ENCODE assay signal across 10 mouse cellular contexts in the genomic region with DNA sequence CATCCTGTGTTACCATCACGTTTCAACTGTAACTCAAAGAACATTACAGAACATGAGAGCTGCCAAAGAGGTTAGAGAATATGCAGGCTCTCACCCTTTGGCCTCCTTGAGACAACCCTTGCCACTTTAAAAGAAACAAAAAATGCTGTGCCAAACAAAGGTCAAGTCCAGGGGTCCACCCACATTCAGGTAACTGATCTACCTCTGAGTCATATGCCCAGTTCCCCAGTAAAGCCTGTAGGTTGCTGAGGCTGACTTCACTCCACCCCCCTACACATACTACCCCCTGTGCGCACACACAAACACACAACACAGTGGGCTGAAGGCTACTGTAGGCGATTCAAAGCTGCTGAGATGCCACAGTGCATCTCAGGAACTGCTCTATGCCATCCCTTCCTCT. TPM values are rescaled to one million over a fixed set of nuclear protein-coding genes. Genes with fewer than 3 reads are reported as not detected.
DNase-seq lines count a peak whose midpoint lies in the region; ATAC-seq lines count a peak whose summit lies in the region.
"Had no signal": no experiment of that assay in that cellular context is flagged by ENCODE, and none has a peak within 500 bp of the region (broad histone marks: within the 10 kb centered on the region; RNA-seq: fewer than 3 reads in every experiment).

No protein-coding gene starts in this region.

- no peak for DNase-seq in lung, postnatal 10 days
- peak; percentile 57 to 72 for DNase-seq in kidney, postnatal 36 days
- no peak for DNase-seq in embryo, embryonic 10.5 days (ENCODE audit: low spot score)
- DNase-seq in urinary bladder, postnatal 36 days (ENCODE audit: low spot score in 2 of 2), result no peak
- no peak for DNase-seq in urinary bladder, postnatal 4 days (ENCODE audit: low spot score in 2 of 2)
- DNase-seq: cerebellum, postnatal 36 days had no signal

- peaks cover 45% of the 10 kb centered on the region for H3K36me3 ChIP-seq in lung, embryonic 16.5 days (ENCODE audit: control insufficient read depth, insufficient read depth, low read length)
- peaks cover 75% of the 10 kb centered on the region for H3K36me3 ChIP-seq in forebrain, embryonic 13.5 days (ENCODE audit: poor library complexity, severe bottlenecking)
- H3K36me3 ChIP-seq in stomach, embryonic 14.5 days (ENCODE audit: control insufficient read depth, insufficient read depth, low read length), result peaks cover 64% of the 10 kb centered on the region

- 85% methylated on average over 3 of the region's 3 CpGs for WGBS in lung, embryonic 16.5 days
- 86% methylated on average over 3 of the region's 3 CpGs for WGBS in forebrain, embryonic 13.5 days
- 91% methylated on average over 3 of the region's 3 CpGs for WGBS in stomach, embryonic 14.5 days

- no peaks in the 10 kb centered on the region for H3K27me3 ChIP-seq in lung, embryonic 16.5 days (ENCODE audit: control insufficient read depth, insufficient read depth, low read depth, low read length)
- H3K27me3 ChIP-seq in forebrain, embryonic 13.5 days, result no peaks in the 10 kb centered on the region
- no peaks in the 10 kb centered on the region for H3K27me3 ChIP-seq in stomach, embryonic 14.5 days (ENCODE audit: control insufficient read depth, insufficient read depth, low read length)
- H3K27me3 ChIP-seq: Patski had no signal

- H3K4me1 ChIP-seq in lung, embryonic 16.5 days (replicated peaks; ENCODE audit: control insufficient read depth, insufficient read depth, low read length), result peaks cover 15% of the 10 kb centered on the region
- peaks cover 25% of the 10 kb centered on the region for H3K4me1 ChIP-seq in forebrain, embryonic 13.5 days
- peaks cover 9% of the 10 kb centered on the region; the same call in 1 of the 2 replicates for H3K4me1 ChIP-seq in stomach, embryonic 14.5 days (ENCODE audit: control insufficient read depth, insufficient read depth, low read length)

- H3K27ac ChIP-seq in lung, embryonic 16.5 days (ENCODE audit: low read length), result no peak overlapping the region
- H3K27ac ChIP-seq in forebrain, embryonic 13.5 days, result no peak overlapping the region
- no peak overlapping the region for H3K27ac ChIP-seq in stomach, embryonic 14.5 days (ENCODE audit: low read length)

- H3K4me2 ChIP-seq in lung, embryonic 16.5 days (ENCODE audit: low read depth, low read length), result peak overlapping the region; percentile 96; the same call in 1 of the 2 replicates
- H3K4me2 ChIP-seq in forebrain, embryonic 13.5 days, result peak overlapping the region; percentile 99
- peak overlapping the region; percentile 93; the same call in 1 of the 2 replicates for H3K4me2 ChIP-seq in stomach, embryonic 14.5 days (replicated peaks; ENCODE audit: low read depth, low read length)

- H3K9ac ChIP-seq in lung, embryonic 16.5 days (ENCODE audit: low read length), result peak overlapping the region; percentile 97; the same call in 1 of the 2 replicates
- peak overlapping the region; percentile 96; the same call in 1 of the 2 replicates for H3K9ac ChIP-seq in forebrain, embryonic 13.5 days
- H3K9ac ChIP-seq in stomach, embryonic 14.5 days (replicated peaks; ENCODE audit: low read depth, low read length), result no peak overlapping the region

- no peak for ATAC-seq in lung, embryonic 16.5 days (ENCODE audit: low read depth)
- ATAC-seq in forebrain, embryonic 13.5 days, result no peak
- ATAC-seq in stomach, embryonic 14.5 days (ENCODE audit: insufficient number of reproducible peaks, insufficient read depth, low FRiP score, low read depth), result no peak
- ATAC-seq: Patski had no signal

- H3K4me3 ChIP-seq in lung, embryonic 16.5 days (ENCODE audit: low read length), result no peak overlapping the region; the same call in 1 of the 2 replicates
- H3K4me3 ChIP-seq in forebrain, embryonic 13.5 days, result peak overlapping the region; percentile 95
- peak overlapping the region; percentile 96; the same call in 1 of the 2 replicates for H3K4me3 ChIP-seq in stomach, embryonic 14.5 days (ENCODE audit: low read depth, low read length)

- H3K9me3 ChIP-seq in lung, embryonic 16.5 days (ENCODE audit: control insufficient read depth, low read length), result no peaks in the 10 kb centered on the region
- no peaks in the 10 kb centered on the region for H3K9me3 ChIP-seq in forebrain, embryonic 13.5 days (replicated peaks)
- no peaks in the 10 kb centered on the region for H3K9me3 ChIP-seq in stomach, embryonic 14.5 days (ENCODE audit: control insufficient read depth, low read depth, low read length)

RNA-seq across cellular contexts. Expression of a gene that starts 1.4 kb away (rescaled TPM):
- polyA plus RNA-seq in lung, embryonic 16.5 days (2015; fragmentation: Nextera tagmentation; extraction: Ambion mirVana), result 112 and 117 TPM in 2 replicates
- polyA plus RNA-seq in forebrain, embryonic 13.5 days (2015; fragmentation: Nextera tagmentation; extraction: Ambion mirVana), result 156 and 164 TPM in 2 replicates
- polyA plus RNA-seq in stomach, embryonic 14.5 days (2014; fragmentation: Nextera tagmentation; extraction: Ambion mirVana), result 102 and 117 TPM in 2 replicates

RNA-seq across cellular contexts. Expression of a gene that starts 1.4 kb away (rescaled TPM):
- 94.7 and 98.6 TPM in 2 replicates for polyA plus RNA-seq in lung, embryonic 16.5 days (2015; fragmentation: Nextera tagmentation; extraction: Ambion mirVana)
- 103 and 111 TPM in 2 replicates for polyA plus RNA-seq in forebrain, embryonic 13.5 days (2015; fragmentation: Nextera tagmentation; extraction: Ambion mirVana)
- polyA plus RNA-seq in stomach, embryonic 14.5 days (2014; fragmentation: Nextera tagmentation; extraction: Ambion mirVana), result 83.2 and 86.5 TPM in 2 replicates

RNA-seq across cellular contexts. Expression of a gene that starts 7.3 kb away (rescaled TPM):
- polyA plus RNA-seq in lung, embryonic 16.5 days (2015; fragmentation: Nextera tagmentation; extraction: Ambion mirVana), result 25.3 and 25.6 TPM in 2 replicates
- 25.1 and 30.9 TPM in 2 replicates for polyA plus RNA-seq in forebrain, embryonic 13.5 days (2015; fragmentation: Nextera tagmentation; extraction: Ambion mirVana)
- polyA plus RNA-seq in stomach, embryonic 14.5 days (2014; fragmentation: Nextera tagmentation; extraction: Ambion mirVana), result 29.4 and 32.2 TPM in 2 replicates

RNA-seq across cellular contexts. Expression of a gene that starts 21.3 kb away (rescaled TPM):
- polyA plus RNA-seq in lung, embryonic 16.5 days (2015; fragmentation: Nextera tagmentation; extraction: Ambion mirVana), result 18.7 and 22.1 TPM in 2 replicates
- 18.9 and 19.8 TPM in 2 replicates for polyA plus RNA-seq in forebrain, embryonic 13.5 days (2015; fragmentation: Nextera tagmentation; extraction: Ambion mirVana)
- 20.0 and 24.0 TPM in 2 replicates for polyA plus RNA-seq in stomach, embryonic 14.5 days (2014; fragmentation: Nextera tagmentation; extraction: Ambion mirVana)

RNA-seq across cellular contexts. Expression of a gene that starts 27.0 kb away (rescaled TPM):
- polyA plus RNA-seq in lung, embryonic 16.5 days (2015; fragmentation: Nextera tagmentation; extraction: Ambion mirVana), result 4.2 and 4.4 TPM in 2 replicates
- 0.72 and 2.0 TPM in 2 replicates for polyA plus RNA-seq in forebrain, embryonic 13.5 days (2015; fragmentation: Nextera tagmentation; extraction: Ambion mirVana)
- 0.51 and 0.88 TPM in 2 replicates for polyA plus RNA-seq in stomach, embryonic 14.5 days (2014; fragmentation: Nextera tagmentation; extraction: Ambion mirVana)

Comparison
In these comparisons a context has a peak if more than half of its experiments do, and no peak if none do; other contexts are left out.
1. DNase-seq: peak in kidney, postnatal 36 days (2 of 2); none in lung, postnatal 10 days (single experiment), embryo, embryonic 10.5 days (single experiment), urinary bladder, postnatal 36 days (0 of 2) and urinary bladder, postnatal 4 days (0 of 2).
2. Peak in every context shown above with its lines, with median percentiles within 50 percentile points of each other: H3K4me2 ChIP-seq.